Mouse (Mus musculus): ENCODE measurements around the gene Atp2a3. TPM values are rescaled to one million over a fixed set of nuclear protein-coding genes. Genes with fewer than 3 reads are reported as not detected.

Gene Atp2a3
- polyA plus RNA-seq, 1 experiment from 2014 or later = 28.8 TPM

- H3K4me1 ChIP-seq (ENCODE audit: control insufficient read depth, insufficient read depth, low read length) = no peaks in the 10 kb centered on the region
- no peak overlapping the region for H3K4me2 ChIP-seq (ENCODE audit: low read depth, low read length)
- 58% methylated on average over 11 of the region's 11 CpGs for WGBS
- H3K36me3 ChIP-seq (ENCODE audit: control insufficient read depth, insufficient read depth, low read length) = no peaks in the 10 kb centered on the region
- no peaks in the 10 kb centered on the region for H3K27me3 ChIP-seq (replicated peaks; ENCODE audit: control insufficient read depth, insufficient read depth, low read length)
- peak; percentile 36; the same call in 1 of the 2 replicates for ATAC-seq
- H3K27ac ChIP-seq (ENCODE audit: low read length) = no peak overlapping the region
- no peaks in the 10 kb centered on the region for H3K9me3 ChIP-seq (ENCODE audit: control insufficient read depth, low read length)
- no peak overlapping the region for H3K9ac ChIP-seq (ENCODE audit: low read depth, low read length)
- H3K4me3 ChIP-seq (ENCODE audit: low read length) = no peak overlapping the region
Measured at GRCm38 (mm10) chr11:73007698-73008481, 46.9 kb downstream of the Atp2a3 start.

DNA sequence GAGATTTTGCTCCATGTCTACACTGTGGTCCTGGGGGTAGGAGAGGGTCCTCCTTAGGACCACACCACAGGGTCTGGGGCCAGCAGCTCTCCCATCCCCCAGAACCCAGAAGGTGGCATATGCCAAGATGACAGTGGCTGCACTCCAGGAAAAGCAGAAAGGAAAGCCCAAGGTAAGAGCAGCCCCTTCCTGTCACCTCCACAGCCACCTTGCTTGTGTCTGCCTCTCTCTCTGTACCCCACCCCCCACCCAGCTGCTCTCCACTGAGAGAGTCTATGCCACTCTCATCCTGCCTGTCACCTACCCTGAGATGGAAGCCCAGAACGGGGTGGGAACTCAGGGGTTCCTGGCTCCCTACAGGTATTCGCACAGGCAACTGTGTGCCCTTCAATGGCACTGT lies 47.9 kb downstream of the Atp2a3 start:
- H3K27me3 ChIP-seq (replicated peaks; ENCODE audit: control insufficient read depth, insufficient read depth, low read length) = no peaks in the 10 kb centered on the region
- no peak overlapping the region for H3K27ac ChIP-seq (ENCODE audit: low read length)
- no peak for ATAC-seq
- H3K4me1 ChIP-seq (ENCODE audit: control insufficient read depth, insufficient read depth, low read length) = peaks cover 2% of the 10 kb centered on the region; the same call in 1 of the 2 replicates
- no peaks in the 10 kb centered on the region for H3K9me3 ChIP-seq (ENCODE audit: control insufficient read depth, low read length)
- H3K4me3 ChIP-seq (ENCODE audit: low read length) = no peak overlapping the region
- H3K36me3 ChIP-seq (ENCODE audit: control insufficient read depth, insufficient read depth, low read length) = no peaks in the 10 kb centered on the region
- H3K4me2 ChIP-seq (ENCODE audit: low read depth, low read length) = no peak overlapping the region
- WGBS = 62% methylated on average over 2 of the region's 2 CpGs
- no peak overlapping the region for H3K9ac ChIP-seq (ENCODE audit: low read depth, low read length)

DNA sequence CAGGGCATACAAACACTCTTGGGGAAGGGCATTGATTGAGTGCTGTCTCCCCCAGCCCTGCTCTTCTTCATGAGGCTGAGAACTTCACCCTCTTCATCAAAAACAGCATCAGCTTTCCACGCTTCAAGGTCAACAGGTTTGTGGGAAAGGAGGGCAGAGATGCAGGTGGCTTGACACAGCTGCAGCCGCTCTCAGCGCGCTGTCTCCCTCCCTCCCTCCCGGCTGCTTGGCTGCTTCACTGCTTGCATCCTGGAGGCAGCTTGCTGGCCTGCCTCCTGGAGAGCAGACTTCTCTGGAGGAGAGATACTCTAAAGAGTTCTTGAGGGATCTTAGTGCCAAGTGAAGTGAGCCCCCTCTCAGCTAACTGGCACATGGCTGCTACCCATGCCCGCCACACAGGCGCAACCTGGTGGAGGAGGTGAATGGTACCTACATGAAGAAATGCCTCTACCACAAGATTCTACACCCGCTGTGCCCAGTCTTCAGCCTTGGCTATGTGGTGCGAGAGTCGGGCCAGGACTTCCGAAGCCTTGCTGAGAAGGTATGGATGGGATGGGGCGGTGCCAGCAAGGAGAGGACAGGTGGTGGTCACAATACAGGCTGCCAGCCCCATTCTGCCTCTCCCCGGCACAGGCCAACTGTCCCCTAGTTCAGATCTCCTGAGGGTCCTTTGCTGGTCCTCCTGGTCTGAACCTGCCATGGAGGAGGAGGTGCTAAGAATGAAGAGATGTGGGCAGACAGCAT lies 48.7 kb downstream of the Atp2a3 start:
- H3K27me3 ChIP-seq (replicated peaks; ENCODE audit: control insufficient read depth, insufficient read depth, low read length) = no peaks in the 10 kb centered on the region
- H3K4me3 ChIP-seq (ENCODE audit: low read length) = no peak overlapping the region
- ATAC-seq = no peak
- H3K4me2 ChIP-seq (ENCODE audit: low read depth, low read length) = no peak overlapping the region
- H3K4me1 ChIP-seq (ENCODE audit: control insufficient read depth, insufficient read depth, low read length) = peaks cover 5% of the 10 kb centered on the region; the same call in 1 of the 2 replicates
- WGBS = 53% methylated on average over 13 of the region's 13 CpGs
- H3K36me3 ChIP-seq (ENCODE audit: control insufficient read depth, insufficient read depth, low read length) = no peaks in the 10 kb centered on the region
- H3K27ac ChIP-seq (ENCODE audit: low read length) = no peak overlapping the region
- peak overlapping the region; percentile 35; the same call in 1 of the 2 replicates for H3K9ac ChIP-seq (ENCODE audit: low read depth, low read length)
- H3K9me3 ChIP-seq (ENCODE audit: control insufficient read depth, low read length) = no peaks in the 10 kb centered on the region

DNA sequence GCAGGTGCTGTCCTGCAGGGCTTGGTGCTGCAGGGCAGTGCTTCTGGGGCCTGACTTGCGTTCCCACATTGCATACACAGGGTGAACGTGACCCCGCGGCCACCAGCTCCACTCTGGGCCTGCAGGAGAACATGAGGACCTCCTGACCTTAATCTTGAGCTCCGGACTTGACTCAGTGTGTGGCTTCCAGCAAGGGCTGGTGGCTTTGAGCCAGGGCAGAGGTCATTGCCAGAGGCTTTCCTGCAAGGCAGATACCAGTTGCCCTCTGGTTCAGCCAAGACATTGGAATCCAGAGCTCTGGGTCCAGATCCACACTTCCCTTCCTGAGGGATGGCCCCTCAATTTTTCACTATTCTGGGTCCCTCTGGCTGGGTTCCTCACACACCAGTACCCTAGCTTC lies 53.0 kb downstream of the Atp2a3 start:
- H3K27me3 ChIP-seq (replicated peaks; ENCODE audit: control insufficient read depth, insufficient read depth, low read length) = no peaks in the 10 kb centered on the region
- no peak overlapping the region for H3K27ac ChIP-seq (ENCODE audit: low read length)
- H3K9ac ChIP-seq (ENCODE audit: low read depth, low read length) = no peak overlapping the region
- H3K4me1 ChIP-seq (ENCODE audit: control insufficient read depth, insufficient read depth, low read length) = peaks cover 23% of the 10 kb centered on the region
- H3K36me3 ChIP-seq (ENCODE audit: control insufficient read depth, insufficient read depth, low read length) = no peaks in the 10 kb centered on the region
- ATAC-seq = no peak
- H3K4me3 ChIP-seq (ENCODE audit: low read length) = no peak overlapping the region
- WGBS = 82% methylated on average over 5 of the region's 5 CpGs
- no peak overlapping the region for H3K4me2 ChIP-seq (ENCODE audit: low read depth, low read length)
- H3K9me3 ChIP-seq (ENCODE audit: control insufficient read depth, low read length) = no peaks in the 10 kb centered on the region

- WGBS = 80% methylated on average over 4 of the region's 4 CpGs
- H3K4me3 ChIP-seq (ENCODE audit: low read length) = no peak overlapping the region
- peak overlapping the region; percentile 32; the same call in 1 of the 2 replicates for H3K9ac ChIP-seq (ENCODE audit: low read depth, low read length)
- ATAC-seq = no peak
- no peak overlapping the region for H3K27ac ChIP-seq (ENCODE audit: low read length)
- H3K4me1 ChIP-seq (ENCODE audit: control insufficient read depth, insufficient read depth, low read length) = peaks cover 28% of the 10 kb centered on the region
- H3K36me3 ChIP-seq (ENCODE audit: control insufficient read depth, insufficient read depth, low read length) = no peaks in the 10 kb centered on the region
- no peak overlapping the region for H3K4me2 ChIP-seq (ENCODE audit: low read depth, low read length)
- H3K27me3 ChIP-seq (replicated peaks; ENCODE audit: control insufficient read depth, insufficient read depth, low read length) = peaks cover 3% of the 10 kb centered on the region; the same call in 1 of the 2 replicates
- H3K9me3 ChIP-seq (ENCODE audit: control insufficient read depth, low read length) = no peaks in the 10 kb centered on the region
Measured at GRCm38 (mm10) chr11:73014831-73015344, 53.9 kb downstream of the Atp2a3 start.

- 61% methylated on average over 5 of the region's 5 CpGs for WGBS
- no peak overlapping the region for H3K27ac ChIP-seq (ENCODE audit: low read length)
- ATAC-seq = no peak
Measured at GRCm38 (mm10) chr11:73015391-73016102, 54.6 kb downstream of the Atp2a3 start.

GRCm38 (mm10) chr11:73016103-73016420 lies 55.1 kb downstream of the Atp2a3 start:
- no peak for ATAC-seq
- H3K4me1 ChIP-seq (ENCODE audit: control insufficient read depth, insufficient read depth, low read length) = peaks cover 28% of the 10 kb centered on the region
- H3K9me3 ChIP-seq (ENCODE audit: control insufficient read depth, low read length) = no peaks in the 10 kb centered on the region
- no peak overlapping the region; the same call in 1 of the 2 replicates for H3K9ac ChIP-seq (ENCODE audit: low read depth, low read length)
- H3K36me3 ChIP-seq (ENCODE audit: control insufficient read depth, insufficient read depth, low read length) = no peaks in the 10 kb centered on the region
- no peak overlapping the region for H3K27ac ChIP-seq (ENCODE audit: low read length)
- H3K4me2 ChIP-seq (ENCODE audit: low read depth, low read length) = no peak overlapping the region
- H3K27me3 ChIP-seq (replicated peaks; ENCODE audit: control insufficient read depth, insufficient read depth, low read length) = peaks cover 8% of the 10 kb centered on the region; the same call in 1 of the 2 replicates
- 70% methylated on average over 6 of the region's 6 CpGs for WGBS
- no peak overlapping the region for H3K4me3 ChIP-seq (ENCODE audit: low read length)

More at GRCm38 (mm10) chr11:73015391-73016102, 54.6 kb downstream of the Atp2a3 start:
- Histone ChIP-seq H3K9ac (ENCODE audit: low read depth, low read length) (peak overlapping the region; percentile 32; the same call in 1 of the 2 replicates), H3K9me3 (ENCODE audit: control insufficient read depth, low read length) (no peaks in the 10 kb centered on the region), H3K36me3 (ENCODE audit: control insufficient read depth, insufficient read depth, low read length) (no peaks in the 10 kb centered on the region), H3K27me3 (replicated peaks; ENCODE audit: control insufficient read depth, insufficient read depth, low read length) (peaks cover 8% of the 10 kb centered on the region; the same call in 1 of the 2 replicates), H3K4me3 (ENCODE audit: low read length) (no peak overlapping the region), H3K4me1 (ENCODE audit: control insufficient read depth, insufficient read depth, low read length) (peaks cover 28% of the 10 kb centered on the region), H3K4me2 (ENCODE audit: low read depth, low read length) (no peak overlapping the region)

- Histone ChIP-seq H3K9me3 (ENCODE audit: control insufficient read depth, low read length) (no peaks in the 10 kb centered on the region), H3K4me3 (ENCODE audit: low read length) (peak within 1 kb of the TSS; percentile 77), H3K4me2 (ENCODE audit: low read depth, low read length) (peak within 1 kb of the TSS; percentile 97), H3K4me1 (ENCODE audit: control insufficient read depth, insufficient read depth, low read length) (peaks cover 31% of the 10 kb centered on the region), H3K27ac (ENCODE audit: low read length) (no peak within 1 kb of the TSS), H3K36me3 (ENCODE audit: control insufficient read depth, insufficient read depth, low read length) (no peaks in the 10 kb centered on the region), H3K27me3 (replicated peaks; ENCODE audit: control insufficient read depth, insufficient read depth, low read length) (peaks cover 8% of the 10 kb centered on the region; the same call in 1 of the 2 replicates), H3K9ac (ENCODE audit: low read depth, low read length) (peak within 1 kb of the TSS; percentile 73)
- under 1% methylated on average over 57 of the region's 57 CpGs for WGBS
- peak; percentile 97 for ATAC-seq
Measured at GRCm38 (mm10) chr11:73018471-73019146, 57.6 kb downstream of the Atp2a3 start, which contains the start of gene Camkk1. TSS of gene Camkk1 (plus strand) at chr11:73019008.

Data from intestine, embryonic 16.5 days (tissue).